Mouse (Mus musculus) G1E (cell line): ENCODE measurements around the gene Gm45837.

Source experiments
- CTCF ChIP-seq: IDR thresholded peaks from 2 replicates; pipeline ENCODE4 v1.5.1; 2012; ENCODE audit warnings: low read depth, low read length, inconsistent platforms, mixed read lengths
- POLR2AphosphoS5 ChIP-seq: IDR thresholded peaks from 2 replicates; pipeline ENCODE4 v1.6.1; 2012; ENCODE audit warnings: low read depth, low read length, inconsistent platforms; ENCODE audit not compliant: insufficient replicate concordance

DNA sequence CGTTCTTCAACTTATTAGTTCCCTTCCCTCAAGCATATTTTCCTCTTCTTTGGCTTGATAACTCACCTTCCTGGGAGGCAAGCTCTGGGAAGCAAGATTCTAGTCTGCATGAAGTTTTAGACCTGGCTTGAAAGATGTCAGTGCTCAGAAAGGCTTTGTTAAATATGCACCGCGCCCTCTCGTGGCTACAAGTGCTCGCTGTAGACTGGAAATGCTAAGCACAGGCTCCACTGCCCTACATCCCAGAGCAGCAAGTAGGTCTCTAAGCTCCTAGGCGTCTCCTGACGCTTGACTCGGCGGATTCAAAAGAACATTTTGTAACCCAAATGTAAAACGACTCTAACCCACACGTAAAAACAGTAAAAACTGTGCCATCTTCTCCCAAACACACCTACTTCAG is 130.4 kb downstream of the Gm45837 start:
- TF ChIP-seq CTCF (no peak), POLR2AphosphoS5 (no peak)
